Mouse (Mus musculus) G1E (cell line): ENCODE results near the gene Tpcn1.

Experiments
- CTCF ChIP-seq: IDR thresholded peaks from 2 replicates; pipeline ENCODE4 v1.5.1; 2012; ENCODE audit warnings: low read depth, low read length, inconsistent platforms, mixed read lengths
- GATA1 ChIP-seq: IDR thresholded peaks from 2 replicates; pipeline ENCODE4 v1.6.1; 2012; ENCODE audit warnings: borderline replicate concordance, low read length, inconsistent platforms, mixed read lengths
- GATA2 ChIP-seq: IDR thresholded peaks from 2 replicates; pipeline ENCODE4 v1.6.1; 2012; ENCODE audit warnings: low read depth, low read length, inconsistent platforms, borderline replicate concordance
- TAL1 ChIP-seq: conservative IDR thresholded peaks from 2 replicates; pipeline ENCODE4 v1.6.1; 2012; ENCODE audit warnings: low read depth, low read length, inconsistent platforms, mixed read lengths

DNA sequence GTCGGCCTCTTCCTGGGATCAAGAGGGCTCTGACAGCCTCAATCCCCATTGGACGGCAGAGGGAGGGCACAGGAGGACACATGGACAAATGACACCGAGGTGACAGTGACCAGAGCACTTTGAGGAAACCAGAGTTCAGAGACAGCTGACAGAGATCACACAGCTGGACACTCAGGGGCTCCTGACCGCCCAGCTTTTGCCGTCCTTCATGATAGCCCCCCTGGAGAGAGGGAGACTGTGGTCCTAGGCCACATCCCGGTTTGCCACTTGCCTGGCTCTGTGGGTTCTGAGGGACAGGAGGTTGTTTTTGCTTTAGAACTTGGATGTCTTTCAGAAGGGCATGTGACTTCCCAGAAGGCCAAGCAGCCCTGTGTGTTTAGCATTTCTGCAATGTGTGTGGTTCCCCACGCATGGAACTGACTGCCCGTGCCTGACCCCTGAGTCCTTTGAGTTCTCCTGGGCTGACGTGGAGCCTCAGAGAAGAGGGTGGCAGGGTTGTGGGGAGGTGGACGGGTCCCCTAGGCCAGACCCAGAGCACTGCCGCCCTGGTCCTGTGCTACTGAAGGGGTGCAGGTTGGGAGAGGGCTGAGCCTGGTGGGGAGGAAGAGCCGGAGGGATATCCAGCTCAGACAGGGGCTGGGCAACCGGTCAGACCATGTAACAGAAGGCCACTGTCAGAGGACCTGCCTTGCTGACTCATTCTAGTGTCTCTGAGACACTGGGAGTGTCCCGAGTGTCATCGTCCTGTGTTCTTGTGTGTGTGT is 72.1 kb downstream of the Tpcn1 start:
- TF ChIP-seq CTCF (no peak), TAL1 (no peak), GATA1 (no peak), GATA2 (no peak)
